Mouse (Mus musculus): ENCODE measurements around the gene Chrna1.

DNA sequence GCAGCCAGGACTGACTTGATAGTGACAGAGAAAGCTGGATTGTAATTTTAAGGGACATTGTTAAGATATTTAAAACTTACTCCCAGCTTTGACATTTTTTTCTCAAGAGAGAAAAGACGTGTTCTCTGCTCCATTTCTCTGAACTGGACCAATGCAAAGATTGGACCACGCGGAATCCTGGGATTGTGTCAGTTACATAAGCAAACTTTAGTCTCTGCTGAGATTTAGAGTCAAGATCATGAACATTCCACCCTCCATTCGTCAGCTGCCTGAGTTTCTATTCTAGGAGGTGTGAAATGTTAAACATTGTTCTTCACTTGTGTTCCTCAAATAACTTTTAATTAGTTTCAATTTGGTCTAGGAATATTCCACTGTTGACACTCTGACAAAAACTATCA, 7.0 kb upstream of the Chrna1 start:
- no peak for TF ChIP-seq CTCF (IDR thresholded peaks at IDR 0.05; ENCODE audit: low read depth, low read length)
- TF ChIP-seq POLR2AphosphoS5 (IDR thresholded peaks at IDR 0.05; ENCODE audit: insufficient replicate concordance, low read depth, low read length): no peak
